Mouse (Mus musculus): ENCODE results near the gene Gpr149. TPM values are rescaled to one million over a fixed set of nuclear protein-coding genes. Genes with fewer than 3 reads are reported as not detected.

Gpr149 gene
- not detected in 2 replicates for polyA plus RNA-seq (2014; fragmentation: Nextera tagmentation; extraction: Ambion mirVana)

DNA sequence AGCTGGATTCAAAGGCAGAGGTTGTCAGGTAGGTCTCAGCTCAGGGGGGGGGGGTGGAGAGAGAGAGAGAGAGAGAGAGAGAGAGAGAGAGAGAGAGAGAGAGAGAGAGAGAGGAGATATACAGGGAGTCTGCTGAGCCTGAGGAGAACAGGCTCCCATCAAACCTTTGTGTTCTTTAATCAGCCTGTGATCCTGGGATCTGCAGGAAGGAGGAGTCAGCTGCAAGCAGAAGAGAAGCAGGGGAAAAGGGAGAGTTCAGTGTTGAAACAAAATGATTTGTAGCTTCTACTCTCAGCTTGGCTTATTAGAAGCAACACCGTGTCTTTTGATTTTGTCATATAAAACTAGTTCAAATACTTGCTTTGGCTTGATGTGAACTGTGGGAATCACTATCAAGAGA, at the start of gene Gpr149:
Gene Gpr149, minus strand, starts transcription at position 168 of the 400 bp plus-strand sequence.
- H3K4me3 ChIP-seq (ENCODE audit: low read depth, low read length), result peak within 1 kb of the TSS; percentile 37

DNA sequence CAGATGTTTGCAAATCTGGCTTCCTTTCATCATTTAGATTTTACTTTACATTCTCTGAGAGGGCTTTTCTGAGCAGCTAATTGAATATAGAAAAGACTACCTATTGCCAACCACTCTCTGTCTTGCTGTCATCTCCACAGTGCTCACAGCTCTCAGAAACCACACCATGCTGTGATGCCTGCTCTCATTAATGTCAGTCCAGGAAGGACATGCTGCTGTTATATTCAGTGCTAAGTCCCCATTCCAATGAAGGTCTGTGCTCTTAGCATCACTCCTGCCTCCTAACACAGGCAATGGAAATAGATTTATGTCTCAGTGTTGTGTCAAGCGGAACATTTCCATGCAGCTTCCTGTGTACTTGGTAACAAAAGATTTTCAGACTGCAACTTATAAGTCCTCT, 45.6 kb upstream of the Gpr149 start:
- WGBS, result 83% methylated on average over 1 of the region's 1 CpGs
- no peaks in the 10 kb centered on the region for H3K27me3 ChIP-seq (ENCODE audit: control insufficient read depth, insufficient read depth, low read length)
- no peaks in the 10 kb centered on the region for H3K9me3 ChIP-seq (ENCODE audit: control insufficient read depth, low read depth, low read length)
- no peak for ATAC-seq (ENCODE audit: insufficient number of reproducible peaks, insufficient read depth, low FRiP score, low read depth)
- no peaks in the 10 kb centered on the region for H3K36me3 ChIP-seq (ENCODE audit: control insufficient read depth, insufficient read depth, low read length)
- no peaks in the 10 kb centered on the region for H3K4me1 ChIP-seq (ENCODE audit: control insufficient read depth, insufficient read depth, low read length)
- no peak overlapping the region for H3K4me2 ChIP-seq (replicated peaks; ENCODE audit: low read depth, low read length)
- no peak overlapping the region for H3K27ac ChIP-seq (ENCODE audit: low read length)
- H3K9ac ChIP-seq (replicated peaks; ENCODE audit: low read depth, low read length), result no peak overlapping the region
- no peak overlapping the region for H3K4me3 ChIP-seq (ENCODE audit: low read depth, low read length)

More for the DNA sequence above, at the start of gene Gpr149:
- Histone ChIP-seq H3K9me3 (ENCODE audit: control insufficient read depth, low read depth, low read length) (no peaks in the 10 kb centered on the region), H3K27me3 (ENCODE audit: control insufficient read depth, insufficient read depth, low read length) (0 out of 2 replicates have a peak, but pooled peaks cover 3% of the 10 kb centered on the region), H3K27ac (ENCODE audit: low read length) (no peak within 1 kb of the TSS), H3K4me1 (ENCODE audit: control insufficient read depth, insufficient read depth, low read length) (0 out of 2 replicates have a peak, but pooled peaks cover 5% of the 10 kb centered on the region), H3K36me3 (ENCODE audit: control insufficient read depth, insufficient read depth, low read length) (no peaks in the 10 kb centered on the region), H3K4me2 (replicated peaks; ENCODE audit: low read depth, low read length) (peak within 1 kb of the TSS; percentile 83), H3K9ac (replicated peaks; ENCODE audit: low read depth, low read length) (no peak within 1 kb of the TSS)
- WGBS, result 65% methylated on average over 1 of the region's 1 CpGs
- no peak for ATAC-seq (ENCODE audit: insufficient number of reproducible peaks, insufficient read depth, low FRiP score, low read depth)

- no peak overlapping the region for H3K4me2 ChIP-seq (replicated peaks; ENCODE audit: low read depth, low read length)
- no peaks in the 10 kb centered on the region for H3K27me3 ChIP-seq (ENCODE audit: control insufficient read depth, insufficient read depth, low read length)
- H3K36me3 ChIP-seq (ENCODE audit: control insufficient read depth, insufficient read depth, low read length), result no peaks in the 10 kb centered on the region
- no peaks in the 10 kb centered on the region for H3K4me1 ChIP-seq (ENCODE audit: control insufficient read depth, insufficient read depth, low read length)
- H3K9me3 ChIP-seq (ENCODE audit: control insufficient read depth, low read depth, low read length), result no peaks in the 10 kb centered on the region
- no peak overlapping the region for H3K4me3 ChIP-seq (ENCODE audit: low read depth, low read length)
- ATAC-seq (ENCODE audit: insufficient number of reproducible peaks, insufficient read depth, low FRiP score, low read depth), result no peak
- no peak overlapping the region for H3K27ac ChIP-seq (ENCODE audit: low read length)
- 70% methylated on average over 3 of the region's 3 CpGs for WGBS
- no peak overlapping the region for H3K9ac ChIP-seq (replicated peaks; ENCODE audit: low read depth, low read length)
Observed at GRCm38 (mm10) chr3:62610861-62611260, 5.9 kb upstream of the Gpr149 start.

DNA sequence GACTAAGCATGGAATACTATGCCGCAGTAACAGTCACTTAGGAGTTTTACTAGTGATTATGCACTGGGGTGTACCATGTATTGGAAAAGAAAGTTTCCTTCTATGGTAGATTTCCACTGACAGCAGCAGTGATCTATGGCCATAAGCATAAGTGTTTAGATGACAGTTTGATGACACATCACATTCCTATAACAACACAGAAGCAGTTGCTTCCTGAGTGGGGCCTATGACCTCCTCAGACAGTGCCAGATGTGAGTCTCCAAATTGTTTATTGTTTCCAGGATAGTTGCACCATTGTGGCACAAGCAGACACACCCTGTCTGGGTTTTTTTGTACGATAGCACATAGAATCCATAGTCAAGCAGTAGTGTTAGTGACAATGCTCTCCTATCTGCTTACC, 991 bp upstream of the Gpr149 start:
- H3K27me3 ChIP-seq (ENCODE audit: control insufficient read depth, insufficient read depth, low read length), result 0 out of 2 replicates have a peak, but pooled peaks cover 3% of the 10 kb centered on the region
- H3K9me3 ChIP-seq (ENCODE audit: control insufficient read depth, low read depth, low read length), result no peaks in the 10 kb centered on the region
- 76% methylated on average over 2 of the region's 2 CpGs for WGBS
- H3K4me3 ChIP-seq (ENCODE audit: low read depth, low read length), result no peak overlapping the region
- 0 out of 2 replicates have a peak, but pooled peaks cover 5% of the 10 kb centered on the region for H3K4me1 ChIP-seq (ENCODE audit: control insufficient read depth, insufficient read depth, low read length)
- H3K9ac ChIP-seq (replicated peaks; ENCODE audit: low read depth, low read length), result no peak overlapping the region
- H3K4me2 ChIP-seq (replicated peaks; ENCODE audit: low read depth, low read length), result no peak overlapping the region
- no peak overlapping the region for H3K27ac ChIP-seq (ENCODE audit: low read length)
- no peak for ATAC-seq (ENCODE audit: insufficient number of reproducible peaks, insufficient read depth, low FRiP score, low read depth)
- H3K36me3 ChIP-seq (ENCODE audit: control insufficient read depth, insufficient read depth, low read length), result no peaks in the 10 kb centered on the region

GRCm38 (mm10) chr3:62604047-62604391, 921 bp downstream of the Gpr149 start:
- Histone ChIP-seq H3K27ac (ENCODE audit: low read length) (no peak overlapping the region), H3K4me2 (replicated peaks; ENCODE audit: low read depth, low read length) (peak overlapping the region; percentile 83), H3K4me3 (ENCODE audit: low read depth, low read length) (peak overlapping the region; percentile 37), H3K4me1 (ENCODE audit: control insufficient read depth, insufficient read depth, low read length) (0 out of 2 replicates have a peak, but pooled peaks cover 5% of the 10 kb centered on the region), H3K36me3 (ENCODE audit: control insufficient read depth, insufficient read depth, low read length) (no peaks in the 10 kb centered on the region), H3K27me3 (ENCODE audit: control insufficient read depth, insufficient read depth, low read length) (0 out of 2 replicates have a peak, but pooled peaks cover 3% of the 10 kb centered on the region), H3K9me3 (ENCODE audit: control insufficient read depth, low read depth, low read length) (no peaks in the 10 kb centered on the region), H3K9ac (replicated peaks; ENCODE audit: low read depth, low read length) (no peak overlapping the region)
- no peak for ATAC-seq (ENCODE audit: insufficient number of reproducible peaks, insufficient read depth, low FRiP score, low read depth)
- WGBS, result 12% methylated on average over 10 of the region's 10 CpGs

GRCm38 (mm10) chr3:62603231-62604046, 1.5 kb downstream of the Gpr149 start:
- 0 out of 2 replicates have a peak, but pooled peaks cover 3% of the 10 kb centered on the region for H3K27me3 ChIP-seq (ENCODE audit: control insufficient read depth, insufficient read depth, low read length)
- H3K4me2 ChIP-seq (replicated peaks; ENCODE audit: low read depth, low read length), result peak overlapping the region; percentile 83
- peak overlapping the region; percentile 37 for H3K4me3 ChIP-seq (ENCODE audit: low read depth, low read length)
- H3K36me3 ChIP-seq (ENCODE audit: control insufficient read depth, insufficient read depth, low read length), result no peaks in the 10 kb centered on the region
- ATAC-seq (ENCODE audit: insufficient number of reproducible peaks, insufficient read depth, low FRiP score, low read depth), result peak; percentile 58; the same call in 1 of the 2 replicates
- H3K9ac ChIP-seq (replicated peaks; ENCODE audit: low read depth, low read length), result no peak overlapping the region
- 1% methylated on average over 40 of the region's 40 CpGs for WGBS
- H3K9me3 ChIP-seq (ENCODE audit: control insufficient read depth, low read depth, low read length), result no peaks in the 10 kb centered on the region
- 0 out of 2 replicates have a peak, but pooled peaks cover 5% of the 10 kb centered on the region for H3K4me1 ChIP-seq (ENCODE audit: control insufficient read depth, insufficient read depth, low read length)
- H3K27ac ChIP-seq (ENCODE audit: low read length), result no peak overlapping the region

DNA sequence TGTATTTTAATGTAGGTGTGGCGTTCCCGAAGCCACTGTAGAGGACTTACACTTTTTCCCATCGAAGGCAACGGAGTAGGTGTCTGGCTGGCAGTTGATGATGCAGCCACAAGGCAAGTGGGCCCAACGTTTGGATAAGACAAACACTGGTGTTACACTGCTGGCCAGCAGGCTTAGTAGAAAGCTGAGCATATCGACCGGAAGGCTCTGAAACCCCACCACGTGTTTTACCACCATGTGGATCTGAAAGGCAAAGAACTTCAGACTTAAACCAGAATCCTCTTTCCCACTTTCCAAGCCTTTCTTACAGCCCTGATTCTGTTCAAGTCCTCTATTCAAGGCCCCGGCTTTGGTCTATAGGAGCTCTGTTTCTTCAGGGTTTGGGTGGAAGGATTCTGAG, 2.5 kb downstream of the Gpr149 start:
- no peak for ATAC-seq (ENCODE audit: insufficient number of reproducible peaks, insufficient read depth, low FRiP score, low read depth)
- Histone ChIP-seq H3K36me3 (ENCODE audit: control insufficient read depth, insufficient read depth, low read length) (no peaks in the 10 kb centered on the region), H3K27me3 (ENCODE audit: control insufficient read depth, insufficient read depth, low read length) (0 out of 2 replicates have a peak, but pooled peaks cover 3% of the 10 kb centered on the region), H3K27ac (ENCODE audit: low read length) (no peak overlapping the region), H3K9ac (replicated peaks; ENCODE audit: low read depth, low read length) (no peak overlapping the region), H3K4me1 (ENCODE audit: control insufficient read depth, insufficient read depth, low read length) (0 out of 2 replicates have a peak, but pooled peaks cover 5% of the 10 kb centered on the region), H3K4me2 (replicated peaks; ENCODE audit: low read depth, low read length) (no peak overlapping the region), H3K9me3 (ENCODE audit: control insufficient read depth, low read depth, low read length) (no peaks in the 10 kb centered on the region), H3K4me3 (ENCODE audit: low read depth, low read length) (no peak overlapping the region)
- WGBS, result 75% methylated on average over 9 of the region's 9 CpGs

GRCm38 (mm10) chr3:62594842-62595241, 10.1 kb downstream of the Gpr149 start:
- no peak overlapping the region for H3K9ac ChIP-seq (replicated peaks; ENCODE audit: low read depth, low read length)
- no peaks in the 10 kb centered on the region for H3K27me3 ChIP-seq (ENCODE audit: control insufficient read depth, insufficient read depth, low read length)
- H3K9me3 ChIP-seq (ENCODE audit: control insufficient read depth, low read depth, low read length), result no peaks in the 10 kb centered on the region
- H3K4me3 ChIP-seq (ENCODE audit: low read depth, low read length), result no peak overlapping the region
- whole genome bisulfite sequencing, result 23% methylated on average over 7 of the region's 7 CpGs
- H3K4me1 ChIP-seq (ENCODE audit: control insufficient read depth, insufficient read depth, low read length), result no peaks in the 10 kb centered on the region
- H3K27ac ChIP-seq (ENCODE audit: low read length), result no peak overlapping the region
- H3K36me3 ChIP-seq (ENCODE audit: control insufficient read depth, insufficient read depth, low read length), result no peaks in the 10 kb centered on the region
- no peak overlapping the region for H3K4me2 ChIP-seq (replicated peaks; ENCODE audit: low read depth, low read length)
- no peak for ATAC-seq (ENCODE audit: insufficient number of reproducible peaks, insufficient read depth, low FRiP score, low read depth)

Measured in stomach, embryonic 14.5 days (tissue).